Mouse (Mus musculus) myocyte (in vitro differentiated cells): Measurements from ENCODE around the gene Tagln.

Experiments used
- E2F4 ChIP-seq: IDR thresholded peaks from one replicate; pipeline ENCODE4 v1.6.1; 2011; ENCODE audit warnings: mild to moderate bottlenecking, control low read depth, moderate library complexity; ENCODE audit not compliant: insufficient read depth
- MAX ChIP-seq: IDR thresholded peaks from one replicate; pipeline ENCODE4 v1.6.1; 2011; ENCODE audit warnings: low read depth, mild to moderate bottlenecking, control low read depth
- MYOD1 ChIP-seq, 3 experiments: IDR thresholded peaks; one replicate each; pipeline ENCODE4 v1.6.1; 2011; ENCODE audit warnings: control low read depth in 2 of 3, low read depth in 2 of 3, mild to moderate bottlenecking in 2 of 3, moderate library complexity in 1 of 3; ENCODE audit not compliant: insufficient read length in 2 of 3, control insufficient read depth in 1 of 3
- MYOG ChIP-seq, 3 experiments: IDR thresholded peaks; one replicate each; pipeline ENCODE4 v1.6.1; 2011; ENCODE audit warnings: control low read depth in 2 of 3, low read depth in 2 of 3, mild to moderate bottlenecking in 2 of 3; ENCODE audit not compliant: insufficient read length in 2 of 3, control insufficient read depth in 1 of 3, insufficient read depth in 1 of 3
- POLR2A ChIP-seq: IDR thresholded peaks from one replicate; pipeline ENCODE4 v1.6.1; 2011; ENCODE audit warnings: low read depth, mild to moderate bottlenecking, control low read depth, moderate library complexity; ENCODE audit not compliant: insufficient read length
- POLR2AphosphoS2 ChIP-seq: IDR thresholded peaks from one replicate; pipeline ENCODE4 v1.6.1; 2011; ENCODE audit warnings: low read depth, control low read depth; ENCODE audit not compliant: insufficient read length
- REST ChIP-seq: IDR thresholded peaks from one replicate; pipeline ENCODE4 v1.6.1; 2011; ENCODE audit warnings: mild to moderate bottlenecking, control low read depth, moderate library complexity; ENCODE audit not compliant: insufficient read depth, insufficient read length
- TCF12 ChIP-seq: IDR thresholded peaks from one replicate; pipeline ENCODE4 v1.6.1; 2011; ENCODE audit warnings: mild to moderate bottlenecking, control low read depth; ENCODE audit not compliant: poor library complexity, insufficient read depth, severe bottlenecking
- USF1 ChIP-seq: IDR thresholded peaks from one replicate; pipeline ENCODE4 v1.6.1; 2011; ENCODE audit warnings: low read depth, mild to moderate bottlenecking, control low read depth, moderate library complexity

DNA sequence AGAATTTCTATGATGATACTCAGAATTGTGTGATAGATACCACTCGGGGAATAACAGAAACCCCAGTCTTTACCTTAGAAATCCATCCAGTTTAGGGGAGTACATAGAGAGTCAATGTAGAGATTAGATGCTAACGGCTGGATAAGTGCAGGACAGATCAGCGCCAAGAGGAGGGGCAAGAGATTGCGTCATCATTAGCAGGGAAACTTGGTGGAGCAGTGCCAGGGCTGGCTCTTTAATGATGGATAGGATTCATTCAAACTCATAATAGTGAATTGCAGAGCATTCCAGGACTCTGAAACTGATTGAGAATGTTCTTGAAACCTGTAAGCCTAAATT is 49.3 kb upstream of the Tagln start:
- TF ChIP-seq POLR2A (no peak), MYOD1 (IDR thresholded peaks at IDR 0.05; ENCODE audit: control insufficient read depth in 1 of 3, insufficient read length in 2 of 3, low read depth in 2 of 3) (no peak), POLR2AphosphoS2 (no peak), E2F4 (no peak), MYOG (IDR thresholded peaks at IDR 0.05; ENCODE audit: control insufficient read depth in 1 of 3, insufficient read depth in 1 of 3, insufficient read length in 2 of 3, low read depth in 2 of 3) (no peak), USF1 (no peak), TCF12 (no peak), MAX (no peak), REST (no peak)
